Mouse (Mus musculus): ENCODE results near the gene Rnf103. TPM values are rescaled to one million over a fixed set of nuclear protein-coding genes. Genes with fewer than 3 reads are reported as not detected.

Rnf103 gene
- polyA plus RNA-seq, 1 experiment from 2014 or later: 24.9 TPM

GRCm38 (mm10) chr6:71500575-71500974 lies 6.9 kb downstream of the Rnf103 start:
- H3K27ac ChIP-seq: no peak overlapping the region
- no peak overlapping the region for H3K4me2 ChIP-seq
- H3K36me3 ChIP-seq (replicated peaks): peaks cover 5% of the 10 kb centered on the region; the same call in 1 of the 2 replicates
- no peak overlapping the region for H3K4me3 ChIP-seq
- H3K4me1 ChIP-seq: peaks cover 14% of the 10 kb centered on the region
- ATAC-seq (replicated peaks): no peak
- WGBS: 81% methylated on average over 3 of the region's 3 CpGs
- H3K9me3 ChIP-seq: no peaks in the 10 kb centered on the region
- no peaks in the 10 kb centered on the region for H3K27me3 ChIP-seq (replicated peaks)
- no peak overlapping the region for H3K9ac ChIP-seq

- ATAC-seq (replicated peaks): no peak
- Histone ChIP-seq H3K4me1 (no peaks in the 10 kb centered on the region), H3K27me3 (replicated peaks) (no peaks in the 10 kb centered on the region), H3K4me3 (no peak overlapping the region), H3K9me3 (no peaks in the 10 kb centered on the region), H3K27ac (no peak overlapping the region), H3K36me3 (replicated peaks) (peaks cover 10% of the 10 kb centered on the region; the same call in 1 of the 2 replicates), H3K9ac (no peak overlapping the region), H3K4me2 (no peak overlapping the region)
- WGBS: 72% methylated on average over 4 of the region's 4 CpGs
Measured at GRCm38 (mm10) chr6:71503001-71503400, 9.3 kb downstream of the Rnf103 start.

GRCm38 (mm10) chr6:71503670-71504069 lies 10.0 kb downstream of the Rnf103 start:
- Histone ChIP-seq H3K27me3 (replicated peaks) (no peaks in the 10 kb centered on the region), H3K9ac (no peak overlapping the region), H3K9me3 (no peaks in the 10 kb centered on the region), H3K27ac (no peak overlapping the region), H3K4me1 (no peaks in the 10 kb centered on the region), H3K36me3 (replicated peaks) (peaks cover 10% of the 10 kb centered on the region; the same call in 1 of the 2 replicates), H3K4me3 (no peak overlapping the region), H3K4me2 (no peak overlapping the region)
- ATAC-seq (replicated peaks): no peak

GRCm38 (mm10) chr6:71504091-71504490 lies 10.4 kb downstream of the Rnf103 start:
- no peak for ATAC-seq (replicated peaks)
- Histone ChIP-seq H3K27ac (no peak overlapping the region), H3K4me1 (no peaks in the 10 kb centered on the region), H3K36me3 (replicated peaks) (peaks cover 12% of the 10 kb centered on the region; the same call in 1 of the 2 replicates), H3K4me2 (no peak overlapping the region), H3K4me3 (no peak overlapping the region), H3K9me3 (no peaks in the 10 kb centered on the region), H3K27me3 (replicated peaks) (no peaks in the 10 kb centered on the region), H3K9ac (no peak overlapping the region)
- WGBS: 79% methylated on average over 4 of the region's 4 CpGs

- no peak overlapping the region for H3K9ac ChIP-seq
- H3K27ac ChIP-seq: no peak overlapping the region
- no peaks in the 10 kb centered on the region for H3K9me3 ChIP-seq
- H3K36me3 ChIP-seq (replicated peaks): peaks cover 23% of the 10 kb centered on the region; the same call in 1 of the 2 replicates
- H3K4me3 ChIP-seq: no peak overlapping the region
- H3K27me3 ChIP-seq (replicated peaks): no peaks in the 10 kb centered on the region
- 86% methylated on average over 2 of the region's 2 CpGs for WGBS
- no peaks in the 10 kb centered on the region for H3K4me1 ChIP-seq
- H3K4me2 ChIP-seq: no peak overlapping the region
- no peak for ATAC-seq (replicated peaks)
Measured at GRCm38 (mm10) chr6:71505671-71506070, 12.0 kb downstream of the Rnf103 start.

GRCm38 (mm10) chr6:71519476-71519875 lies 25.8 kb downstream of the Rnf103 start:
- Histone ChIP-seq H3K27me3 (replicated peaks) (no peaks in the 10 kb centered on the region), H3K9ac (no peak overlapping the region), H3K36me3 (replicated peaks) (no peaks in the 10 kb centered on the region), H3K4me1 (no peaks in the 10 kb centered on the region), H3K4me2 (no peak overlapping the region), H3K9me3 (no peaks in the 10 kb centered on the region), H3K4me3 (no peak overlapping the region), H3K27ac (no peak overlapping the region)
- no peak for ATAC-seq (replicated peaks)
- WGBS: 87% methylated on average over 4 of the region's 4 CpGs

GRCm38 (mm10) chr6:71525556-71525955 lies 31.9 kb downstream of the Rnf103 start:
- 0 out of 2 replicates have a peak, but pooled peaks cover 3% of the 10 kb centered on the region for H3K36me3 ChIP-seq (replicated peaks)
- H3K4me1 ChIP-seq: no peaks in the 10 kb centered on the region
- no peaks in the 10 kb centered on the region for H3K27me3 ChIP-seq (replicated peaks)
- no peak overlapping the region for H3K4me3 ChIP-seq
- no peak overlapping the region for H3K27ac ChIP-seq
- H3K4me2 ChIP-seq: no peak overlapping the region
- no peaks in the 10 kb centered on the region for H3K9me3 ChIP-seq
- ATAC-seq (replicated peaks): no peak
- H3K9ac ChIP-seq: no peak overlapping the region
- WGBS: 64% methylated on average over 3 of the region's 3 CpGs

GRCm38 (mm10) chr6:71527056-71527455 lies 33.4 kb downstream of the Rnf103 start:
- Histone ChIP-seq H3K9ac (no peak overlapping the region), H3K27me3 (replicated peaks) (no peaks in the 10 kb centered on the region), H3K36me3 (replicated peaks) (0 out of 2 replicates have a peak, but pooled peaks cover 3% of the 10 kb centered on the region), H3K9me3 (no peaks in the 10 kb centered on the region), H3K4me1 (no peaks in the 10 kb centered on the region), H3K4me2 (no peak overlapping the region), H3K27ac (no peak overlapping the region), H3K4me3 (no peak overlapping the region)
- ATAC-seq (replicated peaks): 0 out of 2 replicates have a peak, but pooled peaks have one; percentile 4
- WGBS: 91% methylated on average over 10 of the region's 10 CpGs

- ATAC-seq (replicated peaks): 0 out of 2 replicates have a peak, but pooled peaks have one; percentile 33
- Histone ChIP-seq H3K4me2 (no peak overlapping the region), H3K36me3 (replicated peaks) (0 out of 2 replicates have a peak, but pooled peaks cover 3% of the 10 kb centered on the region), H3K4me1 (no peaks in the 10 kb centered on the region), H3K9me3 (no peaks in the 10 kb centered on the region), H3K27me3 (replicated peaks) (no peaks in the 10 kb centered on the region), H3K4me3 (no peak overlapping the region), H3K9ac (no peak overlapping the region), H3K27ac (no peak overlapping the region)
- WGBS: 89% methylated on average over 9 of the region's 9 CpGs
Measured at GRCm38 (mm10) chr6:71527826-71528225, 34.1 kb downstream of the Rnf103 start.

- Histone ChIP-seq H3K4me2 (no peak overlapping the region), H3K9ac (no peak overlapping the region), H3K36me3 (replicated peaks) (0 out of 2 replicates have a peak, but pooled peaks cover 3% of the 10 kb centered on the region), H3K9me3 (no peaks in the 10 kb centered on the region), H3K27me3 (replicated peaks) (no peaks in the 10 kb centered on the region), H3K4me3 (no peak overlapping the region), H3K4me1 (no peaks in the 10 kb centered on the region), H3K27ac (no peak overlapping the region)
- ATAC-seq (replicated peaks): no peak
- WGBS: 90% methylated on average over 8 of the region's 8 CpGs
Measured at GRCm38 (mm10) chr6:71530176-71530575, 36.5 kb downstream of the Rnf103 start.

GRCm38 (mm10) chr6:71537286-71537685 lies 43.6 kb downstream of the Rnf103 start:
- no peak for ATAC-seq (replicated peaks)
- Histone ChIP-seq H3K4me2 (no peak overlapping the region), H3K9me3 (no peaks in the 10 kb centered on the region)

GRCm38 (mm10) chr6:71543686-71544499 lies 50.2 kb downstream of the Rnf103 start, which contains the start of gene Chmp3:
Chmp3 (plus strand) TSS chr6:71543797.
- Histone ChIP-seq H3K4me3 (peak within 1 kb of the TSS; percentile 64), H3K4me2 (peak within 1 kb of the TSS; percentile 69), H3K27ac (peak within 1 kb of the TSS; percentile 96), H3K4me1 (peaks cover 9% of the 10 kb centered on the region), H3K9me3 (no peaks in the 10 kb centered on the region), H3K27me3 (replicated peaks) (no peaks in the 10 kb centered on the region), H3K36me3 (replicated peaks) (no peaks in the 10 kb centered on the region), H3K9ac (peak within 1 kb of the TSS; percentile 91)
- ATAC-seq (replicated peaks): peak; percentile 99
- under 1% methylated on average over 59 of the region's 59 CpGs for WGBS

More at GRCm38 (mm10) chr6:71537286-71537685, 43.6 kb downstream of the Rnf103 start:
- no peaks in the 10 kb centered on the region for H3K27me3 ChIP-seq (replicated peaks)
- H3K36me3 ChIP-seq (replicated peaks): no peaks in the 10 kb centered on the region
- H3K4me1 ChIP-seq: no peaks in the 10 kb centered on the region
- H3K4me3 ChIP-seq: no peak overlapping the region
- no peak overlapping the region for H3K27ac ChIP-seq
- H3K9ac ChIP-seq: no peak overlapping the region

All from midbrain, embryonic 15.5 days (tissue).